Mouse (Mus musculus) gastrocnemius, postnatal 25 days (tissue): ENCODE results near the gene Kif16b. TPM values are rescaled to one million over a fixed set of nuclear protein-coding genes. Genes with fewer than 3 reads are reported as not detected.

ENCODE experiments used
- DNase-seq: peaks from one replicate; pipeline ENCODE4 v3.0.0; 2022
- total RNA-seq, 2 experiments: library from RNA; stranded (reverse); gene quantifications; 1 replicate in 1 of 2; 2 replicates in 1 of 2; pipeline ENCODE4 v1.2.3; 2021

The Kif16b gene
- total RNA-seq, 2 experiments from 2014 or later = 24.1 to 32.0 TPM

DNA sequence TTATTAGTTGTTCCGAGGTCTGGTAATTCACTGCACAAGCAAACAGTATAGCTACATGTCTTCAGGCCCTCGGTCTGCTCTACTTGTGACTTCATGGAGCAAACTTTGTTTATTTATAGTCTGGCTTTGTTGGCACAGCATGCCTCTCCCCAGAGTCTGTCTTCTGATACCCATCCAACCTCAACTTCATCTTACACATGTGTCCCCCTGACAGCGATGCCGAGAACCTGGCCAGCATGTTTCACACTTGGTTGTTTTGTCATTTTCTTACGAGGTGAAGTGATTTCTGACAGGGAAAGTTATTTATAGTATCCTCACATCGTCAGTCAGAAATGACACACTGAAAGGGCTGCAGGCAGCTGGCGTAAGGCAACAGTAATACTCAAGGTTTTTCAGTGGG is 249.7 kb downstream of the Kif16b start:
- DNase-seq = no peak

DNA sequence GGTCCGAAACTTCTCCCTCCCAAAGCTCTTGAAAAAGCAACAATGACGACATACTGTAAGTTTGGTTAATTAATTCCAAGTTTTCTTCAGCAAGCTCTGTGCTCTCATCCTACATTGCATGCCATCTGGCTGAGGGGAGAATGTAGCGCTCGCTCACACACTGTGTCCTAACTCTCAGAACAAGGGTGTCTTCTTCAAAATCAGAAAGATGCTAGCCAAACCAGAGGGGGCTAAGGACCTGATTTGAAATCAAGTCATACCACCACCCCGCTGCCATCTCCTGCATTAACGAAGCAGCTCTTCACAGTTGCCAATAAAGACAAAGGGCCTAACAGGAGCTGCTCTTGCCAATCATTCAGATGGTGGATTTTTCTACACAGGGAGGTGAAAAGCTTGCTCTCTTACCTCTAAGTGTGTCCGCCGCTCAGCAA is 253.3 kb downstream of the Kif16b start:
- no peak for DNase-seq

DNA sequence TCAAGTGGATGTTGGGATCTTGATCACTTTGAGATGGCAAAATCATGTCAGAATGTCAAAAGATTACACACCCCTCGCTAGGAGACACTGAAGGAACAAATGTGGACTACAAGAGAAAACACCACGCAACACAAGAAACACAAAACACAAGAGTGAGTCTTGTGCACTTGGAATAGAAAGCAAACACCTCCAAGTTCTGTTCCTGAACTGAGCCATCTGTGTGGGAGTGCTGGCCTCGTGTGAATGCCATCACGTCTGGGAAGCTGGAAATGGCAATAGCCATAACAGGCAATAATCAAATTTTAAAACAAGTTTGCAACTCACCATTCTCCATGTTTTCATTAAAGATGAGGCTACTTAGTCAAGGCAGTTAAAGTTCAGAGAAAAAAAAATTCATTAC is 254.5 kb downstream of the Kif16b start:
- DNase-seq = no peak

DNA sequence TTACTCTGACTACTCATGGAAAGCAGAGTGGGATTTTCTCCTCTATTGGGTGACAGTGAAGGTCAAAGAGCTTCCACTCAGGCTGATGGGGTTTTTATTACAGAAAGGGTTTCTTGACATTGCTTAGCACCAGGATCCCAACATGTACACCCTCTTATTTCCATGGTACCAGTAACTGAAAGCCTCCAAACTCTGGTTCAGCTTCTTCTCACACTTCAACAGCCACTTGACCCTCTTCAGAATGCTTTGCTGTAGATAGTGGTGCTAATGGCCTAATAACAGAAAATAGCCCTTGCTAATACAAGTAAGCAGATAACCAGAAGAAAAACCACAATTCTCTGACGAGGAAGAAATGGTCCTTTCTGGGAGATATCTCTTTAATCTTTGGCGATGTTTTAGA is 259.6 kb downstream of the Kif16b start:
- DNase-seq = no peak

DNA sequence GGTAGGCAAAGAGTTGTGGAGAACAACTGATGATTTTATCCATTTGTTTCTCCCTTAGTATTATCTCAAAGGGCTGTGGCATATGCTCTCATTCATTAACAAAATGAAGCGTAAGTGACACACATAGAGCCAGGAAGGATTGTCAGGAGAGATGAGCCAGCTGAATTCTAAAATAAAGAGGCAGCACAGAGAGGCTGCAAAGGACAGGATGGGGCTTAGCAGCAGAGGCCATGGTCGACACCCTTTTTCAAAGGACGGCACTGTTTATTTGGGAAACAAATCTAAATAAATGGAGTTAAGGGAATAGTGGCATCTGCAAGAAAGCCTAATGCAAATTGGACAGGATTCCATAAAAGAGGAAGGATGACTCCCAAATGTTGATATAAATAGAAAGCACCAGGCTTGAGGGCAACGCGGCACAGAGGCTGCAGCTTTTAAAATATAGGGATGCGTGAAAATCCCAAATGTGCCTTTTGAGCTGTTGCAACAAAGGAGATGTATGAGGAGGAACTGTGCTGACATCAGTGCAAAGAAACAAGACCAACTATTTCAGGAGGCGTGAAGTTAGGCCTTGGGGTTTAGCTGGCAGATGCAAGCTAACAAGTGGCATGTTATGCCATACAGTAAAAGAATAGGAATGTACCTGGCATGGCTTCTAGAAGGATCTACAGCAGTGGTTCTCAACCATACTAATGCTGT is 265.6 kb downstream of the Kif16b start:
- DNase-seq = no peak

DNA sequence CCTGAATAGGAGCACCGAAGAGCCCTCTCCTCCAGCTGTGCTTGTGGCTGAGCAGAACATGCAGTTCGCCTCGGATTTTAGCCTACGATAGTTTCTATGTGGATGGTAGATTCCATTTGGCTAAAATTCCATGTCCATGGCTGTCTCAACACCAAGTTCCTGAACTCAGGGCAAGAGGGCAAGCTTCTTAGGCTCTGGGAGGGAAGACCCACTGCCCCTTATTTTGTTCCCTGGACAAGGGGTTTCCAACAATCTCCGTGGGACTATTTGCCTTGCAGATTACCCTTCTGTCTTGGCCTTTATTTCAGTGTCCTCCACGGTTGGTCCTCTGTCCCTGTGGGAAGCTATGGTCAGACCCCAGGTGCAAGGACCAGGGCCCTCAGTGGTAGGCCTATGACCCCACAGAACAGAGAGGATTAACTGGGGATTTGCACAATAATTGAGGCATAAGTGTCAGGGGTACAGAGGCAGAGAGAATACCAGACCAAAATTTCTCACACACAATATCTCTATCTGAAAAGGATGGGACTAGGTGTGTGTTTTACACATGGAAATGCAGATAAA is 267.3 kb downstream of the Kif16b start:
- no peak for DNase-seq

DNA sequence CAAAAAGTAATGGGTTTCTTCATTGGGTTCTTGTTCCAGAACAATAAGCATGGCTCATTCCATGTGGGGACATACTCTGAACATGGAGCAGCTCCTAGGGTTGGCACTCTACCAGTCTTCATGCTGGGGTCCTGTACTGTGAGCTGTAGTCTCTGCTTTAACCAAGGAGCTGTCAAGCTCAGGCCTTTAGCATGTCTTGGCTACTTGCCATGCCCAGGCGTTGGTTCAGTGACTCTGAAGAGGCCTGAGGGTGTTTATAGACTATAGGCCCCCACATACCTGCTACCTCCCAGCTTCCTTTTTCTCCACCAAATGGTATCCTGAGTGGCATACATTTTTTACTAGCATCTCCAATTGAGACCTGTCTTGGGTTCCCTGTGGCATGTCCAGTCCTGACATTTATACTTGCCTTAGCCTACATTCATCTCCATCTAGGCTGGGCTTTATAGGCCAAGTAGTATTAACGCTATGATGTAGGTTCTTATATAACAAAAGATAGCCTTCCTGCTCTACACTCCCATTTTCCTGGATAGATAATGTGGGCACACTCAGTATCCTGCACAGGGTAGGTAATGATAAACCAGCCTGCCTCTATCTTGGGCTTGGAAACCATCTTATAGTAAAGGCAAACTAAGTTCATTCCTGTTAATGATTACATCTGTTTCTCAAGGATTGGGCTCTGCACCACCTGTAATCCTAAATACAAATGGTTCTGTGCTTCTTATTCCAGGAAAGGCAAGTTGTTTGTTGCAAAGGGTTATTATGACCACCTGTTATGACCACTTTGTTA is 271.6 kb downstream of the Kif16b start:
- DNase-seq = no peak

DNA sequence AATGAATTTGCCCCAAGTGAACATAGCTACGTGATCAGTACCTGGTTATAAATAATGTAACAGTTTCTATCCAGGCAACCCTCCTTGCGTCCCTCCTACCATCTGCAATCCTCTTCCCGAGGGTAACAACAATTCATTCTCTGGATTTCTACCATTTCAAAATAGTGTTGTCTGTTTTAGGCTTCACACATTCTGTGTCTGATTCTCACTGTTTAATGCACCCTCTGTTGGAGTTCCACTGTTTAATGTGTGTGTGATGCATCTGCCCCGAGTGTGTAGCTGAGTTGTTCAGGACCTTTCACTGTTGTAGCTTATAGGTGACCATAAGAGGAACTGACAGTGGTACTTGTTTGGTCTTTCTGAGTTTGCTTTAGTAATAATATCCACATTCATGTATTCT is 275.6 kb downstream of the Kif16b start:
- no peak for DNase-seq

DNA sequence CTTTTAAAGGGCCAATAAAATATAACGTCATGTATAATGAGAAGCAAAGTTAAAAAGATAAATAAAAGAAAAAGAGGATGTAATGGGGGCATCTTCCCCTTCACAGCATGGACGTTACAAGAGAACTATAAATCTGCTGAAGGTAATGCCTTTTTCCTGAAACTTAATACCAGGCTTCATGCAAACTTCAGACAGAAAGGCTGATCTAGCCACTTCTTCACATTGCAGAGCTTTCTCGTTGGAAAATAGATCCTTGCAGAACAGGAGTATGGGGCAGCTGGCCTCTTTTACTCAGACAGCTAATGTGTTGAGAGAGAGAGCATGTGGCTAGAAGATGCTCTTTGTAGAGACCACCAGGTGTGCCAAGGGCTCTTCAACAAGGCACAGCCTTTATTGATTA is 276.2 kb downstream of the Kif16b start:
- DNase-seq = no peak

DNA sequence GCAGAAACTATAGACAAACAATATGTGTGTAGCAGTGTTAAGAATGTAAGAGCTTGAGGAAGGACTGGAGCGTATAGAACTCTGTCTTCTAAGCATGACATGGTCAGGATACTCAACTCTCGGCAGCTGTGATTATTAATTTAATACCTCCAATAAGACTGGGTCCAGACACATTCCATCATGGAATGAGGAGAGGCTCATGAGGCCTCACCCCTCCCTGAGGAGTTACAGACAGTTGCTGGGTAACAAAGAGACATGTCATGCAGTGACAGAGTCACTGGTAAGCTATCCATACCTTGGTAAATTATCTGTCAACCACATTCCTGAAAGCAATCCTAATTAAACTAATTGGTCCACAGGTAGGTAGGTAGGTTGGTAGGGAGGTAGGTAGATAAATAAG is 277.1 kb downstream of the Kif16b start:
- DNase-seq = no peak

DNA sequence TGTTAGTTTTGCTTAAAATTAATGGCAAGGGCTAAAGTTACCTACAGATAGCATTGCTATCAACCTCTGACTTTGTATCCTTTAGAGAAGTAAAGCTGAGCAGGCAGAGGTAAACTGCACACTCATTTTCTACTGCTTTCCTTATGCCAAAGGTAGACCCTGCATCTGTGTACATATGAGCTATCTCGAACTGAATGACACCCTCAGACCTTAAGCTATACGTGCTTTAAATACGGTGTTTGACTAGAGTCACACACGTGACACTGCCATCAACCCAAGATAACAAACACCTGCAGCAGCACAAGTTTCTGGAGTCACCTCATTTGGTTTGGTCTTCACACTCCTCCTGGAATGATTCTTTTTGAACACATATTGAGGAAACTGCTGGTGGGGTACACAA is 280.2 kb downstream of the Kif16b start:
- DNase-seq = no peak

DNA sequence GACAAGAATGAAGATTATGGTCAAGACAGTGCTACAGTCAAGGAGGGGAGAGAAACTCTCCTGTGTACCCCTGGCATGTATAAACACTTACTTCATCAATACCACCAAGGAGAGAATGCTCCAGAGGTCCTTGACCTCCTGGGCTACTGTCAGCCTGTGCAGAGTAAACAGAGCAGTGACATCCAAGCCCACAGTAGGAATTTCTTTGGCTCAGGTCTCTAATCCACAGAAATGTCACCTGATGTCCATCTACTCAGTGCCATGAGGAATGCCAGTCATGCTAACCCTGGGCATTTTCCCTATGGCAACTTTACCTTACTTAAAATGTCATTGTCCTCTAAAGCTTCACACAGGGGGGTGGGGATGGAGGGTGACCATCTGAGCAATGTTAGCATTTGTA is 281.4 kb downstream of the Kif16b start:
- no peak for DNase-seq

DNA sequence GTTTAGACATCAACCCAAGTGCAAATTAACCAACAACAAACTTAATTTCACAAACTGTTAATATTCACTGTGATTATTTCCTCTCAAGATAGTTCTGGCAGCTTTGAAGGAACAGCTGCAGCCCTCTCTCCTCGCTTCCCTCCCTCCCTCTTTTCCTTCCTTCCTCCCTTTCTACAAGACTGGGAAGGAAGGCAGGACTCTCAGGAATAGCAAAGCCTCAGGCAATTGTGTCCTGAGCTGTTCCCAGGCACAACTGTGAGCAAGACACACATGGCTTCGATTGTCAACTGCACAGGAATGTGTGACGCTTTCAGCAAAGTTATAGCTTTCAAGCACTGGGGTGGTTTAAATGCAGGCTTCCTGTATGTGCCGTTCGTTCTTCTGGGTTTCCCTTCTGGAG is 286.8 kb downstream of the Kif16b start:
- DNase-seq = no peak

DNA sequence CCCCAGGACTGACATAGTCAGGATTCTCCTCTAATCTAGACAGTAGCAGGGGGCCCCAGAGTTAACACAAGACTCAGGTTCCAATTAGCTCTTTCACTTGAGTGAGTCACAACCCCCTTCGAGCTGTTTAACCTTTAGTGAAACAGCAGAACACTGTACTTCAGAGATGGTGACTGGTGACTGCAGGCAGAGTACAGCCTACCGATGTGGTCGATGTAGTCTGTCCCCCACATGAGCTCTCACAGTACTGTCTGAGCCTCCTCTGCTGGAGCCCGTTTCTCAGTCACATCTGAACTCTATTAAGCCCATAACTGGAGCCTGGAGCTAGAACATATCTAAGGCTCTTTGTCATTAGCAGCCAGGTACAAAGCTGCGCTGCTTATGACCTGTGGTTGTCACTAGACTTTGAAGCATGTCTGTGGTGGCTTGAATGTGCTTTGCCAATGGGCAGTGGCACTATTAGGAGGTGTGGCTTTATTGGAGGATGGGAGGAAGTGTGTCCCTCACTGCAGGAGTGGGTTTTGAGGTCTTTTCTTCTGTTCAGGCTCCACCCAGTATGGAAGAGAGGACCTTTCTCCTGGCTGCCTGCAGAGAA is 288.9 kb downstream of the Kif16b start:
- DNase-seq = no peak

DNA sequence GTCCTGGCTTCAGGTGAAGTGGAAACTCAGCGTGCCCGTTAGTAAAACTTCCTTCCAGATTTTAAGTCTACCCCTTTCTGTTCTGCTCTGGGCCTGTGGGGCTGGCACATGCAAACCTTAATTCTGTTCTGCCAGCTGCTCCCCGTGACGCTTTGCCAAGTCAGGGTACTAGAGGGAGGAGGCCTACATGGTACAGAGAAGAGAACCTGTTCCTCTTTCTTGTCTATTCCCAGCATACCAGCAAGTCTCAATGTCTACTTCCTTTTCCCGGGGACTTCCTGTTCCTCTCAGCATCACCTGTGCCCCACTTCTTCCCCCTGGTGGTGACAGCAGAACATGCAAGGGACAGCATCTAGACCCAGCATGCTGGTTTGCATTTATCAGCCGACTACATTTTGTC is 290.2 kb downstream of the Kif16b start:
- no peak for DNase-seq

DNA sequence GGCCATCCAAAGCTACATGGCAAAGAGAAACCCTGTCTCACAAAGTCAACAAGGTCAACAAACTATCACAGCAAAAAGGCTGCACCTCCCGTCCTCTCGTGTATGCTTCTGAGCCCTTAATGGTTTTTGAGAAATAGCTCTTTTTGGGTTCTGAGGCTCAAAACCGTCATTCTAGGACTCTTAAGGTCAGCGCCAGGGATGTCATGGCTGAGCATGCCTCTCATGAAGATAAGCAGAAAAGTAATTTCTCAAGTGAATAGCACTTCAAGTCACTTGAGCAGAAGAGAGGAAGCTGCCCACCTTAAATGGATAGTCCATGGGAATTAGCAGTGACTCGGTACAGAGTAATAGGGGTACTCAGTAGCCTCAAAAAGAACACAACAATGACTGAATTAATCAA is 291.1 kb downstream of the Kif16b start:
- no peak for DNase-seq

DNA sequence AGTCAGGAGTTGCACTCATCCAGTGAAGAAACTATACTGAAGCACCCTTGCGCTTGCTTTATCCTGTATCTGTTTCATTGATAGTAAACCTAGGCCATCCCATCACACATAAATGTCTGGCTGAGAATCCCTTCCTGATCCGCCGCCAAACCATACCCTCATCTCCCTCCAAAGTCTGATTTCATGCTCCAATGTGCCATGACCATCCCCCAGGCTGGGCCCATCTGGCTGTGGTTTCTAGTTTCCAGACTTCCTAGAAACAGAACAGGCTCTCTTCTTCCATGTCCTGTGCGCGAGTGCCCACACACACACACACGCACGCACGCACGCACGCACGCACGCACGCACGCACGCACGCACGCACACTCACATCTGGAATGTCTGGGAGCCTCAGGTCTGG is 292.6 kb downstream of the Kif16b start:
- no peak for DNase-seq

DNA sequence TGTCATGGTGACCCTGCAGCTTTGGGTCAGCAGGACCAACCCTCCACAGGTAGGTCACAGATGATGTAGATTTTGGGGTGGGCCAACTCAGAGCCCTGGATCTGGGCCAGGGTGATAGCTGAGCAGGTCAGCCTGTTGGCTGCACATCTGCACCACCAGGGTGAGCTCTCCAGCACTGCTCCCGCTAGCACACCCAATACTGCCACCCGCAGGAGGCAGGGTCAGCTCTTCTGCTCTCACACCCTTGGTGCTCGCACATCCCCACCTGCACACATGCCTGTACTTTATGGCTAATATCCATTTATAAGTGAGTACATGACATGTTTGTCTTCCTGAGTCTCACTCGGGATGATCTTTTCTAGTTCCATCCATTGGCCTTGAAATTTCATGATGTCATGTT is 296.6 kb downstream of the Kif16b start:
- no peak for DNase-seq

DNA sequence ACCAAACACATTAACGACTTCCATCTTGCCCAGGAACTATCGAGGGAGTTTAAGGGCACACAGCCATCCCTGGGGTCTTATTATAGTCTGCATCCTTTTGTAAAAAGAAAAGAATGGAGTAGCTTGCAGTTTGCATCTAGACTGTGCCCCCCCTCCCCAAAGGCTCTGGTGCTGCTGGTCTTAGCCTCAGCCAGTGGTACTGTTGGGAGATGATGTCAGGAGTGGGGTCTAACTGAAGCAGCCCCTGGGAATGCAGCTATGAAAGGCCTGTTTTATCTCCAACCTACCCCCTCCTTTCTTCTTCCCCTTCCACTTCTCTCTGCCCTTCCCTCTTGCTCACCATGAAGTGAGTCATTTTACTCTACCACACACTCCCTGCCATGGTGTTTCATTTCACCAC is 298.1 kb downstream of the Kif16b start:
- DNase-seq = no peak

DNA sequence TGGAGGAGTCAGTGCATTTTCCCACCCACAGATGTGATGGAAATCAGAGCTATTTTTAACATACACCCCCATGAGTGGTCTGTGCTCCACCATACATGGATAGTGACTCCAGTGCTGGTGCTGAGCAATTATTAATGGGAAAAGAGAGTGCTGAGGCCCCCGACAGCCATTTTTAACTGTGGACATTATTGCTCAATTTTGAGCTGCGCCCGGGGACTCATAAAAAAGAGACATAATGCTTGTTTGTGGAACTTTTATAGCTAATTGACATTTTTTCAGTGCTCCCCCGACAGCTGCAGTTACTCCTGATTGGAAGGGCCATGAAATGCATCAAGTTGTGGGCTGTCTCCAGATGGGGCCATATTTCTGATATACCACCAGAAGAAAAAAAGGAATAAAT is 302.1 kb downstream of the Kif16b start:
- no peak for DNase-seq

DNA sequence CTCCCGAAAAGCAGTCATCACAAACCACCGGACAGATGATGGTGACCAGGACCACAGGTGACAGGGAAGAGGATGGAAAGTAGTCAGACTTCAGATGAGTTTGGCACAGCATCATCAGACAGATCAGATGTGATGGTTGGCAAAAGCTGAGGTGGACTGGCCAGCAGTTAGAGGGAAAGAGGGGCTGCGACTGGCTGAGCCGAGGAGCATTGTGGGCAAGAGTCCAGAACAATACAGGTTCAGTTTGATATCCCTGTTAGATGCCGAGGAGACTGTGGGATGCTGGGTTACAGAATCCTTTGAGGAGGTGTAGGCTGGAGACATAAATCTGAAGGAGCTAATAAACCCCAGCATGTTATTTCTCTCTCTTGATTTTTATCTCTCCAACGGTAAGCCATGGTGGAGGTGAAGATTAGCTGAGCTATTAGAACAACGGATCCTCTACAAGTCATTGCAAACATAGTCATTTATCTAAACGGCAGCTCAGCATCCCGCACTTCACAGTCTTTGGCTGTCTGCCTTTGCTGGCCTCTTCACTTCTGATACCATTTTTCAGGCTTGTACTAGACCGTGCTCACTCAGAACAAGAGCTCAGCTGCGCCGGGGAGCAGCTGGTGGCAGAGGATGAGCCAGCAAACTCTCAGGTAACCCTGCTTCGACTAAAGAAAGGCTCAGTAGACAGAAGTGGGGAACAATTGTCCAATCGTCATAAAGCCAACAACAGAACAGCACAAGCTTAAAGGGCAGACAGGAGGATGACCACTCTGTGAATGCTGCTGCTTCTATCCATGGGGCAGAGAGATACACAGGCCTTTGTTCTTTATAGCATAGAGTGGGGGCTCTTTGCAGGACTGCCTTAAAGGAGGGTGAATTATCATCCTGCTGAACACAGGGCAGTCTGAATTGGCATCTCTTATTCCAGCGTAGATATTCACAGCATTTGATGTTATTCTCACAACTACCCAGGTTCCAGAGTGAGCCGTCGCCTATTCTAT is 304.9 kb downstream of the Kif16b start:
- DNase-seq = no peak

DNA sequence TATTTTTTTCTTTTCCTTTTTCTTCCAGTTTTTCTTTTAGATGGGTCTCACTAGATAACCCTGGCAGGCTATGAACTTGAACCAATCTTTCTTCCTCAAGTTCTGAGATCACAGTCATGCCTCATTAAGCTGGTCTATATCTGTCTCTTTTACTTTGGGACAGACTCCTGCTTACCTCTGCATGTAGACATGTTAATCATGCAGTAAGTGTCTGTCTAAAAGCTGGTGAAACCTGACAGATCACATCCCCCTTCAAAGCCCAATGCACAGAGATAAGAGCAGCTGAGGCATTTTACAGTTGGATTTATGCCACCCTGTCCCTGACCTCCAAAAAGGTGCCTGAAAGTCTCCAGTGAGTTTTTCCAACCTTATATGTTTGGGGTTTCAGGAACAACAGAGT is 310.4 kb downstream of the Kif16b start:
- no peak for DNase-seq
